Mouse (Mus musculus): ENCODE data around the gene Fam189a1.

- TF ChIP-seq CTCF (IDR thresholded peaks at IDR 0.05; ENCODE audit: borderline replicate concordance, insufficient read depth, low read depth, low read length) (no peak), POLR2A (IDR thresholded peaks at IDR 0.05; ENCODE audit: borderline replicate concordance, insufficient read depth, low read length) (no peak)
Measured at GRCm38 (mm10) chr7:64716286-64716685, 440.1 kb downstream of the Fam189a1 start.
